Comparison of ENCODE assay signal across 15 mouse cellular contexts in the genomic region with DNA sequence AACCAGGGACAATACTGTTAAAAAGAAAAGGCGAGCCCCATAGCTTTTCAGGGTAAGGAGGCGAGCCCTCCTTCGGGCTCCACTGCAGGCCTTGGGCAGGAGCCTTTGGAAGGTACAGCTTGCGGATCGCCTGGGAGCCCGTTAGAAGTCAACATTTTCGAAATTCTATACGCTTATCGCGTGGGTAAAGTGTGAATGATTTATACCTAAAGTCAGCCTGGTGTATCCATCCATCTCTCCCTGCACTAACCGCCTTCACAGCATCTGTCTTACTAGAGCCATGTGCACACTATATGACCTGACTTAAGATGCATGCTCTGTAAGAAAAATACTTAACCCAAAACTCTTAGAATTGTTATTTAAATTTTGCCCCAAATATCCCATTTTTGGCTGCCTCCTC. TPM values are rescaled to one million over a fixed set of nuclear protein-coding genes. Genes with fewer than 3 reads are reported as not detected.
DNase-seq lines count a peak whose midpoint lies in the region; ATAC-seq lines count a peak whose summit lies in the region.
"Had no signal": no experiment of that assay in that cellular context is flagged by ENCODE, and none has a peak within 500 bp of the region (broad histone marks: within the 10 kb centered on the region; RNA-seq: fewer than 3 reads in every experiment).

No protein-coding gene starts in this region.

- no peaks in the 10 kb centered on the region for H3K36me3 ChIP-seq in intestine, embryonic 15.5 days
- H3K36me3 ChIP-seq in intestine, embryonic 16.5 days (ENCODE audit: control insufficient read depth, insufficient read depth, low read length): no peaks in the 10 kb centered on the region
- H3K36me3 ChIP-seq in lung, embryonic 15.5 days: no peaks in the 10 kb centered on the region
- H3K36me3 ChIP-seq in embryonic facial prominence, embryonic 15.5 days: no peaks in the 10 kb centered on the region
- H3K36me3 ChIP-seq in stomach, embryonic 15.5 days: no peaks in the 10 kb centered on the region
- H3K36me3 ChIP-seq: G1E; heart, embryonic 12.5 days had no signal

- WGBS in intestine, embryonic 15.5 days: 70% methylated on average over 11 of the region's 11 CpGs
- WGBS in intestine, embryonic 16.5 days: 77% methylated on average over 11 of the region's 11 CpGs
- 65% methylated on average over 11 of the region's 11 CpGs for WGBS in lung, embryonic 15.5 days
- 71% methylated on average over 11 of the region's 11 CpGs for WGBS in embryonic facial prominence, embryonic 15.5 days
- 62% methylated on average over 11 of the region's 11 CpGs for WGBS in stomach, embryonic 15.5 days

- H3K27me3 ChIP-seq in intestine, embryonic 15.5 days (replicated peaks): no peaks in the 10 kb centered on the region
- H3K27me3 ChIP-seq in intestine, embryonic 16.5 days (replicated peaks; ENCODE audit: control insufficient read depth, insufficient read depth, low read length): no peaks in the 10 kb centered on the region
- H3K27me3 ChIP-seq in lung, embryonic 15.5 days: no peaks in the 10 kb centered on the region
- no peaks in the 10 kb centered on the region; the same call in 1 of the 2 replicates for H3K27me3 ChIP-seq in embryonic facial prominence, embryonic 15.5 days
- no peaks in the 10 kb centered on the region for H3K27me3 ChIP-seq in stomach, embryonic 15.5 days (replicated peaks)

- peaks cover 24% of the 10 kb centered on the region for H3K4me1 ChIP-seq in intestine, embryonic 15.5 days (replicated peaks)
- peaks cover 24% of the 10 kb centered on the region for H3K4me1 ChIP-seq in intestine, embryonic 16.5 days (ENCODE audit: control insufficient read depth, insufficient read depth, low read length)
- H3K4me1 ChIP-seq in lung, embryonic 15.5 days: peaks cover 22% of the 10 kb centered on the region
- peaks cover 30% of the 10 kb centered on the region for H3K4me1 ChIP-seq in embryonic facial prominence, embryonic 15.5 days
- H3K4me1 ChIP-seq in stomach, embryonic 15.5 days: peaks cover 27% of the 10 kb centered on the region

- H3K9me3 ChIP-seq in intestine, embryonic 15.5 days: no peaks in the 10 kb centered on the region
- H3K9me3 ChIP-seq in intestine, embryonic 16.5 days (ENCODE audit: control insufficient read depth, low read length): no peaks in the 10 kb centered on the region
- H3K9me3 ChIP-seq in lung, embryonic 15.5 days: no peaks in the 10 kb centered on the region
- no peaks in the 10 kb centered on the region for H3K9me3 ChIP-seq in embryonic facial prominence, embryonic 15.5 days (replicated peaks)
- no peaks in the 10 kb centered on the region for H3K9me3 ChIP-seq in stomach, embryonic 15.5 days
- H3K9me3 ChIP-seq: heart, embryonic 12.5 days had no signal

- H3K4me2 ChIP-seq in intestine, embryonic 15.5 days (replicated peaks): no peak overlapping the region
- no peak overlapping the region for H3K4me2 ChIP-seq in intestine, embryonic 16.5 days (ENCODE audit: low read depth, low read length)
- H3K4me2 ChIP-seq in lung, embryonic 15.5 days: no peak overlapping the region
- H3K4me2 ChIP-seq in embryonic facial prominence, embryonic 15.5 days (replicated peaks): peak overlapping the region; percentile 13; the same call in 1 of the 2 replicates
- H3K4me2 ChIP-seq in stomach, embryonic 15.5 days: no peak overlapping the region
- H3K4me2 ChIP-seq: heart, embryonic 12.5 days had no signal

- H3K4me3 ChIP-seq in intestine, embryonic 15.5 days (replicated peaks): no peak overlapping the region
- no peak overlapping the region for H3K4me3 ChIP-seq in intestine, embryonic 16.5 days (ENCODE audit: low read length)
- H3K4me3 ChIP-seq in lung, embryonic 15.5 days: no peak overlapping the region
- H3K4me3 ChIP-seq in embryonic facial prominence, embryonic 15.5 days (replicated peaks): no peak overlapping the region
- no peak overlapping the region for H3K4me3 ChIP-seq in stomach, embryonic 15.5 days (replicated peaks)
- H3K4me3 ChIP-seq: erythroblast, embryonic 14.5 days; heart, embryonic 12.5 days had no signal

- ATAC-seq in intestine, embryonic 15.5 days: no peak
- no peak for ATAC-seq in intestine, embryonic 16.5 days
- ATAC-seq in lung, embryonic 15.5 days (ENCODE audit: borderline replicate concordance, extremely low read depth, low FRiP score, low TSS enrichment): no peak
- ATAC-seq in embryonic facial prominence, embryonic 15.5 days (ENCODE audit: insufficient number of reproducible peaks, low FRiP score, low TSS enrichment, low read depth): no peak
- ATAC-seq in stomach, embryonic 15.5 days (ENCODE audit: insufficient read depth, low FRiP score, low read depth): no peak
- ATAC-seq: forebrain, embryonic 16.5 days had no signal

- no peak overlapping the region for H3K9ac ChIP-seq in intestine, embryonic 15.5 days
- H3K9ac ChIP-seq in intestine, embryonic 16.5 days (ENCODE audit: low read depth, low read length): no peak overlapping the region
- no peak overlapping the region for H3K9ac ChIP-seq in lung, embryonic 15.5 days
- H3K9ac ChIP-seq in embryonic facial prominence, embryonic 15.5 days: no peak overlapping the region
- no peak overlapping the region for H3K9ac ChIP-seq in stomach, embryonic 15.5 days
- H3K9ac ChIP-seq: heart, embryonic 12.5 days had no signal

- no peak for DNase-seq in lung, postnatal 25 days (ENCODE audit: low spot score)
- no peak for DNase-seq in spleen, postnatal 36 days (ENCODE audit: low spot score in 2 of 2)
- DNase-seq: adrenal gland, adult 2 months; cerebellum, adult 9-10 months; spleen, adult 18-20 months; thymus, adult 2 months had no signal

- 0 out of 2 replicates have a peak overlapping the region, but pooled peaks have one; percentile 19 for H3K27ac ChIP-seq in intestine, embryonic 15.5 days
- H3K27ac ChIP-seq in intestine, embryonic 16.5 days (ENCODE audit: low read length): no peak overlapping the region
- peak overlapping the region; percentile 71 for H3K27ac ChIP-seq in lung, embryonic 15.5 days
- H3K27ac ChIP-seq in embryonic facial prominence, embryonic 15.5 days (replicated peaks): peak overlapping the region; percentile 78
- H3K27ac ChIP-seq in stomach, embryonic 15.5 days: peak overlapping the region; percentile 86

RNA-seq across cellular contexts. Expression of gene Rgma, which starts 48.6 kb away (rescaled TPM):
- 7.4 TPM in 2 replicates for polyA plus RNA-seq in intestine, embryonic 15.5 days (2015; fragmentation: Nextera tagmentation; extraction: Ambion mirVana)
- polyA plus RNA-seq in intestine, embryonic 16.5 days (2015; fragmentation: Nextera tagmentation; extraction: Ambion mirVana): 5.3 and 5.8 TPM in 2 replicates
- polyA plus RNA-seq in lung, embryonic 15.5 days (2015; fragmentation: Nextera tagmentation; extraction: Ambion mirVana): 11.7 and 12.9 TPM in 2 replicates
- polyA plus RNA-seq in embryonic facial prominence, embryonic 15.5 days (2015; fragmentation: Nextera tagmentation; extraction: Ambion mirVana): 23.0 and 24.1 TPM in 2 replicates
- 12.1 and 14.9 TPM in 2 replicates for polyA plus RNA-seq in stomach, embryonic 15.5 days (2015; fragmentation: Nextera tagmentation; extraction: Ambion mirVana)
- polyA plus RNA-seq: erythroblast, embryonic 14.5 days; G1E had no signal
